Mouse (Mus musculus) A20 (cell line): ENCODE data around the gene Slc41a3.

Experiments used
- DNase-seq: peaks from one replicate; pipeline ENCODE4 v3.0.0-alpha.2; 2011; ENCODE audit warnings: low read depth, low spot score

The Slc41a3 gene

DNA sequence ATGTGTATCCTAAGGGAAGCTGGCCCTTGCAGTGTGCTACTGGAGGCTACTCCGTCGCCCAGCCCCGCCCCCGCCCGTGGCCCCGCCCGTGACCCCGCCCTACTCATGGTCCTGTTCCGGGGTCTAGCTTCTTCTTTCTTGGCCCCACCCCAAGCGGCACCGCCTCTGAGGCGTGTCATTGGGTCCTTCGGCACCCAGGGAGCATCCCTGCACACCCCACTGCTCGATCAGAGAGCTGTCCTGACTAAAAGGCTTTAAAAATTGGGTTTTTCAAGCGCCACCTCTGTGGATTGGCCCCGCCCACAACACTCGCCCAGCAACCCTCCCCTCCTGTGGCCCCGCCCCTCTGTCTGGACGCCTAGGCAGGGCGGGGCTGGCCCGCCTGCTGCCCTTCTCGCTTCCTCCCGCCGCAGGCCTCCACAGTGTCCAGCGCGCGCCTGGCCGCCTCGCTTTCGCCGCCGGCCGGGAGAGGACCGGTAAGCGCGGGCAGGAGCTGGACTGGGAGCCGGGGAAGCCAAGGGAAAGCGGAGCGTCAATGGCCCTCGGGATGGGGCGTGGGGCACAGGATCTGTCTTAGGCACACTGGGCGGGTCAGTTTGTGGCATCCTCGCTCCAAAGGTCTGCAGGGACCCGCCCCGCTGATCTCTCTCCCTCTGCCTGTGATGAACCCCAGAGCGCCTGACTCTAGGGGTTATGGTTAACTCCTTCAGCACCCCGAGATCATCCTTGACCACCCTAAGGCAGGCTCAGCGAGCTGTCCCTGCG lies at the start of gene Slc41a3:
Gene Slc41a3, plus strand, starts transcription at position 193 of the 765 bp plus-strand sequence.
- peak; percentile 91 for DNase-seq

DNA sequence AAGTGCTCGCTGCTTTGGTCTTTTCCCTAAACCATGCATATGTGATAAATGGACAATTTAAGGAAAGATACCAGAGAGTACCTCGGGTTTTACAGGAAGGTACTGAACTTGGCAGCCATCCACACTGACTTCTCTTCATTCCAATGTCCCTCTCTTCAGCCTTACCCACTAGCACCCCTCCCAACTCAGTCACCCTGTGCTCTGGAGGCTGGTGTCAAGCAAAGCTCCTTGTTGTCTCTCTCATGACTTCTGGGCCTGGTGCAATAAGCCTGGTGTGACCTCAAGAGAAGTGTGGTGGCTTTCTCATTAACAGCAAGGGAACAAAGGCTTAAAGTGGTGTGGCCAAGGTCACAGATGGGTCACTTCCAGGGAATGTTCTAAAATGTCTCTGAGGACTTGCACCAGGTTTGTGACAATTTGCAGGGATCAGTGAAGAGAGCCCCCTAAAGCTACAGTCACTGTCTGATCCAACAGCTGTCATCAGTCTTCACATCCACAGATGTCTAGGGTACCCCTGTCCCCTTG lies 47.9 kb upstream of the Slc41a3 start:
- no peak for DNase-seq

DNA sequence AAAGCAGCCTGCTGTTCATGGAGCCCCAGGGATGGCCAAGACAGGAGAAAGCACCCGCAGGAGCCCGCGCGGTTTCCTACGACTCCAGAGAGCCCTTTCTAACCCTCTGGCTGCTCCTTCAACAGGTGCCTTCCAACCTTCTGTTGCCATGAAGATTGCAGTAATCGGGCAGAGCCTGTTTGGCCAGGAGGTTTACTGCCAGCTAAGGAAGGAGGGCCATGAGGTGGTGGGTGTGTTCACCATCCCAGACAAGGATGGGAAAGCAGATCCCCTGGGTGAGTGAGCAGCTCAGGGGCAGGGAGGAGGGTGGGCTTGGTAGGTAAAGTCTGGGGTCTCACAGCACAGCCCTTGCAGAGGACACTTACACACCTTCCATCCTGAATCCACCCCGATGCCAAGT lies 47.4 kb upstream of the Slc41a3 start:
- DNase-seq, result no peak

DNA sequence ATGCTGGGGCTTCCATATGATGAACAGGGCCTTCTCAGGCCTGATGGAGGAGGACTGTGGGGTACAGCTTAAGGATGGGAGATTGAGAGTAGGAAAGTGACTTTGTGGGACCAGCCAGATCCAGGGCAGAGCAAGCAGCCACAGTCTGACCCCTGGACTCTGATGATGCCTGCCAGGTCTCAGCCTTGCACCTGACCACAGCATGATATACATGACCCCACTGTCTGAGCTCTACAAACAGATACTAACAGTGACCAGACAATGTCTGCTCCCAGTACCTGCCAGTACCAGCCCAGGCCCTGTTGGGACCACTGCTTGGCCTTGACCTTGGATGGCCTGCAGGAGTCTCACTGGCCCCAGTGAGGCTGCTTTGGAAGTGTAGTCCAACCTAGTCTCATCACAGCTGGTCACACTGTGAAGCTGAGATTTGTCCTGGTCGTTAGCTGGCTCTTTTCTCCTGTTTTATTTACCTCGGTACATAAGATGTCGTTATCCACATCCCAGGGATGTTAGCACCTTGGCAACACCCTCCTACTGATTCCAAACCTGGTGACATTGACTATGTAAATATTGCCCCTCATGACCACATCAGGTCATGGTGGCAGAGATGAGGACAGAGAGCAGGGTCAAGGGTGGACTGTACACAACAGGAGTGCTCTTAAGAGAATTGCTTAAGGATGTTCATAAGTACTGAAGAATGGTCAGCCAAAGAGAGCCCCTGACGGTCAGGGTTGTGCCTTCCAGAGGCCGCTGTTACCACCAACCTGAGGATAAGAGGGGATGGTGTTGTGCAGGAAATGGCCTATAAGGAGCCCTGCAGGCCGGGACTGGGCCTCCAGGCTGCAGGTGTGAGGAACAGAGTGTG lies 46.5 kb upstream of the Slc41a3 start:
- DNase-seq, result no peak

DNA sequence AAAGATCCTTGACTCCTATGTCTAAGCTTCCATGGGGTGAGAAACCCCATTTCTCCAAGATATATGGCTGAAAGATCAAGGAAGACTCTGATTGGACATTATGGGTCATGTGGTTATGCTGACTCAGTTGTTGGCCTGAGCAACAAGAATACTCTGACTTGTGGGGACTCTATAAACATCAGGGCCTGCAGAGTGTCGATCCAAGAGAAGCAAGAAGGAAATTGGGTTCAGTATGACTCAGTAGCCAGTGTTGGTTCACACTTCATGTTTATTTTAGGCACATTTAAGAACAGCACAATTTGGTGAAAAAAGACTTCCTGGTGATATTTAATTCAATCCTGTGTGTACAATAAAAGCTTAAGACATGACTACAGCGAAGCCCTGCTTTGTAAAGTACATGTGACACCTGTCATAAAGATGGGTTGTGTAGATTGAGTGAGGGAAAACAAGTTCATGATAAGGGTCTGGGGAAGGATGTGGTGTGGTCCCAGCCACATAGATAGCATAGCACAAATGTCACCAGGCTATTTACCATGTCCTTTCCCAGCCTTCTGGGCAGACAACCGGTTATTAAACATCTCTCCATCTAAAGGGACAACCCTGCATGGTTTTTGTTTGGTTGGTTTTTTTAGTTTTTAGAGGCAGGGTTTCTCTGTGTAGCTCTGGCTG lies 44.0 kb upstream of the Slc41a3 start:
- DNase-seq, result no peak

DNA sequence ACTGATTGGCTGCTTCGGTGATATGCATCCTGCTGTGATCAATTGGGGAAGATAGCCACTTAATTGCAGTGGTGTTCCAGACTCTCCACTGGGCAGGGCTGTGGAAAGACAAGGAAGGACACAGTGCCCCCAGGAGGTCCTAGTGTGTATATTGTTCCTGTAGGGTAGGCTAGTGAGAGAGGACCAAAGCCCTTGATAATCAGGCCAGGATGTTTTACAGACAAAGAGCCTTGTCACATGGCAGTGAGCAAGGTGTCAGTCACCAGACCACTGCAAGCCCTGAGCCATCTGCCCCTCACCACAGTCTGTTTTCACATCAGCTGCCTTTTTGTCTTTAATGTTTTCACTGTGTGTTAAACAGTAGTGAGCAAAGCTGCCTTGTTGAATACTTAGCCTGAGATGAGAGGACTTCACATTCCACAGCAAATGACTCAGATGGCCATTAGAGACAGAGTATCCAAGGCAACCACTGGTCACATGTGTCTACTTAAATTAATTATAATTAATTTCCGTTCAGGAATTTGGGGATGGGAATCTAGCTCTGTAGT lies 43.2 kb upstream of the Slc41a3 start:
- DNase-seq, result no peak

DNA sequence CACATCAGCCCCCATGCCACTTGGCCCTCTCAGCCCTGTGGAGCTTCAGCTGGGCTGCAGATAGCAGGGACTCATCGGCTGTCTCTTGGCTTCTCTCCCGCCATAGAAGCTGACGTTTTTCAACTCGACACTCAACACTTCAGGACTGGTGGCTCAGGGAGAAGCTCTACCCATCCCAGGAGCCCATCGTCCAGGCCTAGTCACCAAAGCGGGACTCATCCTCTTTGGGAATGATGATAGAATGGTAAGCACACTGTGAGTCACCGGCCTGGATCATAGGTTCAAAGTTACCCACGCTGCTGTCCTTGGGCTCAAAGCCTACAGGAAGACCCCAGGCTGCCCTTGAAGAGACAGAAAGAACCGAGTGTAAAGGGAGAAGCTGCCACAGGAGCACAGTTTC lies 40.3 kb upstream of the Slc41a3 start:
- DNase-seq, result no peak

DNA sequence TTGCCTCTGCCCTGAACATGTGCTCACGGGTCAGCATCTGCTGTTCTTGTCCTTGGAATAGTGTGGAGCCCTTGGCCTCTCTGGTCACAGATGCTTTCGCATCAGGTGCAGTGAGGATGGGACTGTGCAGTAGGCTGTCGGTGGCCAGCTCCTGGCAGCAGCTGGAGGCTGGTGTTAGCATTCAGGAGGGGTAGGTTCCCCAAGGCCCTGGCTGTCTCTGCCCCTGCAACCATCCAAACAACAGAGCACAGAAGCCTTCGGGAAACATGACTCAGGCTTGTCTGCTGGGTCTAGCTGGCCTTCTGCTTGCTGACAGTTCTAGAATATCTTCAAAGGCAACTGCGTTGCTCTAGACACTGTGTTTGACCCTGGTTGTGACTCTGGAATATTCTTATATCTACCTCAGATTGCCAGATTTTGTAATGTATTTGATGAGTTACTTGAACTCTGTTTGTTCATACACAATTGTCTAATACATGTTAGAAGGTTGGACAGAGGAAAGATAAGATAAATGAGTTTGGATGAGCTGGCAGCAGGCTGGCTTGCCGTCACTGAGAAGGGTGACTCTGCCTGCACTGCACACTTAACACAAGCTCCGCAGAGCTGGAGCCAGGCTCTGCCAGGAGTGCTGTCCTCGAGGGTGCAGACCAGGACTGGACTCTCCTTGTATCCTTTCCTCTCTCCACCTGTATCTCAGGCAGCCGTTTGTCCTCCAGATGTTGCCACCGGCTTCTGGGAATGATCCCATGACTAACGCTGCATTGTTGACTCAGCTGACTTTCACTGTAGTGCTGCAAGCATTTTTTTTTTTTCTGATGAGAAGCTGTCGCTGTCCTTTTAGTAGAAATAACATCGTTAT lies 38.9 kb upstream of the Slc41a3 start:
- DNase-seq, result no peak

DNA sequence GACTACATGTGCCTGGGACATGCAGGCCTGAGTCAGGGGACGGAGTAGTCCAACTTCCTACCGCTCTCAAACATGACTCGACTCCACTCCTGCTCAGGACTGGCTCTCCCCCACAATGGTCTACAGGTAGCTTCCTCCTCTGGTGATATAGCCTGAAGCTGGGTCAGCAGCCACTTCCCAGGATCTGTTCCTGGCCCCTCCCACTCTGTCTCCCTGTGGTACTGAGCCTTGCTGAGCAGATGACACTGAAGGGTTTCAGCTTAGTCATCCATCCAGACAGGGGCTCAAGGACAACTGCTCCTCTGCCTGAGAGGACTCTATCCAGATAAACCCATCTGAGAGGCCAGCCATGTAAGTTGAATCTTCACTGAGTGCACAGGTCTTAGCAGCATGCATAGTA lies 37.0 kb upstream of the Slc41a3 start:
- DNase-seq, result no peak

DNA sequence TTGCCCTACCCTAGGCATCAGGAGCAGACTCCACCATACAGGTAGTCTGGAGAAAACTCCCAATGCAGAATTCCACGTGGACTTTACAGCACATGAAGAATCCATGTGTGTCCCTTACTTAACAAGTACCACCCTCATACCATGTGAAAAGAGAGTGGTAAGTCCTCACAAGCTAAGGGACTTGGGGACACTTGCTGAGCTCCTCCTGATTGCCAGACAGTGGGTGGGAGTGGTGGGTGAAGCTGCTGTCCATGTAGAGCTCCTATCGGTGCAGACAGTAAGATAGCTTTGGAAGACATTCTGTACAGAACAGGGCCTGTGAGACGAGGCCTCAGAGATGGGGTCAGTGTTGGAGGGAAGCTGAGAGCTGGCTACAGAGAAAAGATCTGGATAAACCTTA lies 36.6 kb upstream of the Slc41a3 start:
- no peak for DNase-seq

DNA sequence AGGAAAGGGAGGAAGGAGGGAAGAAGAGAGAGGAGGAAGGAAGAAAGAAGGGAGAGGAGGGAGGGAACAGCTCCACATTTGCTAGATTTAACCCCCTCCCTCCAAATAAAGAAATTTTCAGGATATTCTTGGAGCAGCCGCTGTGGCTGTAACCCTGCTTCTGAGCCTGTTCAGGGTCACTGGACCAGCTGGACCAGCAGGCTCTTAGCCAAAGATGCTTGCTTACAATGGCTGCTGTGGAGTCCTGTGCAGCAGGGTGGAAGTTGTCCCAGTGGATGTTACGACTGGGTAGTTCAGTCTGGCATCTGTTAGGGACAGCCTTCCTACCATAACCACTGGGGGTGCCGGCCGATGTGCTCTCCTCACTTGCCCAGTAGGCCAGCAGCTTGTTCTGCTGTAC lies 35.8 kb upstream of the Slc41a3 start:
- DNase-seq, result no peak

DNA sequence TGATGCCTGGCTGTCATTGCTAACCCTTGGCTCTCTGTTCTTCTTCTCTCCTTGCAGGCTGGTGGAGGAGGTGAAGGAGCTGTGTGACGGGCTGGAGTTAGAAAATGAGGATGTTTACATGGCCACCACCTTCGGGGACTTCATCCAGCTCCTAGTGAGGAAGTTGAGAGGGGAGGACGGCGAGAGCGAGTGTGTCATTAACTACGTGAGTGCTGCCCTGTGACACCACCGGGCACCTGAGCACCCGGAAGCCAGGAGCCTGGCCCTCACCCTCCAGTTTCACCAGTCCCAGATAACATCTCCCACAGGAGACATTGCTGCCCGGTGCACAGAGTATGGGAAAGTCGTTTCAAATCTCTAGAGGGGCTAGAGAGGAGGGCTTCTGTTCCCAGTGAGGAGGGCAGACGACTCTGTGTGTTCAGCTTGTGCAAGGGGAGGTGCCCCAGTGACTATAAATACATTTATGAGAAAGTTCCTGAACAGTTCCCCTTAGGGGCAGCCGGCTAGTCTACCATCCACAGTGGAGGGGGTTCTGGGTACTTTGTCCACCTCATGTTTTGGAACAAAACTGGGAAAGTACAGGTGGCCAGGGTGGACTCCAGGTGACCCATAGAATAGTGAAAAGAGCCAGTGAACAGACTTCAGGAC lies 34.7 kb upstream of the Slc41a3 start:
- no peak for DNase-seq

DNA sequence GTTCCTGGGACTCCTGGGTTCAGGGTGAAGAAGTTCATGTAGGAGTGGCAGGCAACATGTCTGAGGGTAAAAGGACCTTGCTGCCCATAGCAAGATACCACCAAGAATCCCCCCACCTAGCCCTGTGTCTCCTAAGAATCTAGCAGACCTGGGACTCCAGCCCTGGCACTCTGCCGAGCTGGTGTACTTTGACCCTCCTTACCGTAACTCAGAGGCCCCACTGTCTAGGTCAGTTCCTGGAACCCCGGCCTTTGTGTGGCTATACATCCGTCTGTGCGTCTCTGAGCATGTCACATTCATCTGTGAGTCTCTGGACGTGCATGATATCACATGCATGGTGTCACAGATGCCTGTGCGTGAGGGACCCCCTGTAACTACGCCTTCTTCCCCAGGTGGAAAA lies 34.1 kb upstream of the Slc41a3 start:
- DNase-seq, result no peak

DNA sequence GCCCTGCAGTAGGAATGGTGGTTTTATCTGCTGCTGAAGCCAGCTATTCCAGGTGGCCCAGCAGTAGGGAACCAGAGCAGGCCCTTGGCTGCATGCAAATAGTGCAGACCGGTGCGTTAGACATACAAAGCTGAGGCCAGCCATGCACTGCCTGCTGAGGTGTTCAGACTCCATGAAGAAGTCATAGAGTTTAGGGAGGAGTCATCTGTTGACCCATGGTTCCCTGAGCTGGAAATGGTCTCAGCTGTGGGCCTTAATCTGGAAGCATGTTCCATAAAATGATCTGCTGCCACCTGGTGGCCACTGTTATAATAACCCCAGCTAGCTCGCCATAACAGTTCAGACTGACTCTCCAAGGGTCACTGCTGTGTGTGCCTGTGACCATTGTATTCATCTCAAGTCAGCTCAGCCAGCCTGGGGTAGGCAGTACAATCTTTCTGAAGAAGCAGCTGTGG lies 29.2 kb upstream of the Slc41a3 start:
- peak; percentile 55 for DNase-seq

DNA sequence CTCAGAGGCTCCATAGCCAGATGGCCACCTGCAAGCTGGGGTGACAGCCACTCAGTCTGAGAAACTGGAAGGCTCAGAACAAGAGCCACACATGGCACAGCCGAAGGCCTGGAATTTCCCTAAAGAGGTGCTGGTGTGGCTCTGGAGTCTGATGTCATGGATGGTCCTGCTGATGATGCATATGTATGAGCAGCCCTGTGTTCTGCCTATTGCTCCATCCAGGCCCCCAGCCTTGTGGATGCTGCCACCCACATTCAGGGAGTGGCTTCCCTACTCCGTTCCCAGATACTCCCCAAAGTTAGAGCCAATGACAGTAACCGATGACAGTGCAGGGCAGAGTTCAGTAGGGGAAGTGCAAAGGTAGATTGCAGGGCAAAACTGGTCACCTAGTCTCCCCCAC lies 26.4 kb upstream of the Slc41a3 start:
- no peak for DNase-seq

DNA sequence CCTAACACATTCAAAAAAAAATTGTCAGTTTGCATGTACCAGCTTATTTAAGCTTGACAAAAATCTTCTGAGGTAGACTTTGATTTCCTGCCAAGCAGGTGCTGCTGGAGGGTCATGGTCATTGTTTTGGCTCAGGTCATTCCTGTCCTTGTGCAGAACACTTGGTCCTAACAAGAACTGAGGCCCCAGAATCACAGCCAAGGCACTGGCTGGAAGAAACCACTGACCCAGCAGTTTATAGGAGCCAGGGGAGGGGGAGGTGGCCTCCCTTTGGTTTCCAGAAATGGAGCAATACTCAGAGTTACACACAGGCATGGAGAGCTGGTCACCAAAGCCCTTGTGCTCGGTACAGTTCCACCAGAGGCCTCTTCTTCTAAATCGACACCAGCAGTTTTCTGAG lies 22.2 kb upstream of the Slc41a3 start:
- no peak for DNase-seq

DNA sequence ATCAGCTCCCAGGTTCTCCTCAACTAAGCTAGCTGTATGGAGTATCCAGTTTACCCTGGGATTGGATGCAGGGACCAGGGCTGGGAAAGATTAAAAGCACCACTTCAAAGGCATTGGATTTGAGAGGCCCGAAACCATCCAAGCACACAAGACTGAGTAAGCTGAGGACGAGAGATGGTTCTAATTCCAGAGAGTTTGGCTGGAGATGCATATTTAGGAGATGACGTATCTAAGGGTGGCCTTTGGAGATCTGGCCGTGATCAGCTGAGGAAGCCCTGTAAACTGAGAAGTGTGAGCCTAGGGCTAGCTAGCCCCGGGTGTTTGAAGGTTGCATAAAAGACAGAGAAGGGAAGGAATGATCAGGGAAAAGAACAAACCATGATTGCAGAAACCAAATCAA lies 16.4 kb upstream of the Slc41a3 start:
- DNase-seq, result no peak

DNA sequence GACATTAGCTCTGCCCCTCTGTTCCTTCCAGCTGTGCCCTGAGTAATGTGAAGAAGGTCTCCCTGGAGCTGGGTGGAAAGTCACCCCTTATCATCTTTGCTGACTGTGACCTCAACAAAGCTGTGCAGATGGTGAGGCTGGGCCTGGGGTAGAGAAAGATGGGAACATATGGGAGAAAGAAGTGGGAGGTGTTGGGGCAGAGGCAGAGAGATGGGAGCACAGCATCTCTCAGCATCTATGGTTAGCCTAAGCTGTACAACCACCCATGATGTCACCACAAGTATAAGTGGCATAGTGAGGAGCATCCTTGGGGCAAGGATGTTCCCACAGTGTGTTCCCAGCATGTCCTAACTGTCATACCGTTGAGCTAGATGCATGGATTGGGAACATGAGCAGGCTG lies 13.8 kb upstream of the Slc41a3 start:
- DNase-seq, result no peak

DNA sequence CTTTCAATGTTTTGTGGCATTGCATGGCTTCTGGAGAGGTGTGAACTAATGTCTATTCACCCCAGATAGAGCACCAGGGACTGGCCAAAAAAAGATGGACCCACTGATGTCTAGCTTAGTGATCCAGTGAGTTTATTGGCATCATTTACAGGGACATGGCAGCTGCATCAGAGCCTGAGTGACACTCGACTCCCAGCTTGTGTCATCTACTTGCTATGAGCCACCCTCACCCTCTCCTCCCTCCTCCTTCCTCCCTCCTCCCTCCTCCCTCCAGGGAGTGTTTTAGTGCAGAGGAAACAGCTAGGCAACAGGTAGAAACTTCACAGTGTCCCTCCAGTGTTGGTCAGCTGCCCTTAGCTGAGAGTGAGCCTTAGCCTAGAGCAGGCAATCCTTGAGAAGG lies 9.6 kb upstream of the Slc41a3 start:
- DNase-seq, result no peak

DNA sequence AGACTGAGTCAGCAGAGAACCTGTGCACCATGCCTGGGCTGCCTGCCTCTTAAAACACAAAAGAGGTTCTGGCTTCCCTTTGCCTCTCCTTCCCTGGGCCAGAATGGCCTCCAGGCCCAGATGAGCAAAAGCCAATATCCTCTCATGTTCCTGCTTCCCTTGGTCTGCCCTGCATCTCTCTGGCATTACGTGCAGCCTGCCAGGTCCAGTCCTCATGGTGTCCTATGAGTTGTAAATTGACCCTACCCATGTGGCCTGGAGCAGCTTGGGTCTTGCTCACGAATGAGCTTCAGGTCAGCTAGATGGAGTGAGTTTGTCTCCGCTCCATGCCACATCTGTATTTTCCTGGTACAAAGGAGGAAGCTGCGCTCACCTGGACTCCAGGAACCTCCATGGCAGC lies 7.5 kb upstream of the Slc41a3 start:
- DNase-seq, result no peak
